Mouse (Mus musculus) embryonic stem cell, embryonic (primary cell): ENCODE results near the gene Susd1.

Source experiments
- CTCF ChIA-PET, 4 experiments: fragments of 300-600 bp in 2 of 4; fragments of 350-600 bp in 2 of 4; sonication (Branson Sonifier 250); formaldehyde crosslinking; loops; one replicate each; lab custom pipeline; 2022; ENCODE audit warnings: inconsistent platforms in 2 of 4; lab: Charles Lee
- POLR2A ChIA-PET, 4 experiments: fragments of 300-600 bp in 2 of 4; fragments of 350-600 bp in 2 of 4; sonication (Branson Sonifier 250); formaldehyde crosslinking; loops; one replicate each; lab custom pipeline; 2022; ENCODE audit warnings: antibody characterized with exemption in 4 of 4, inconsistent platforms in 1 of 4; lab: Charles Lee

Gene Susd1

GRCm38 (mm10) chr4:59338896-59339535, 99.4 kb downstream of the Susd1 start:
- ChIA-PET CTCF (interaction anchor here in 1 of 4 experiments (0.5 kb wide), 1 partner anchor 590 kb away, joined by 5 read pairs; no protein-coding TSS in a partner anchor), POLR2A (no interaction called here)

- ChIA-PET POLR2A (no interaction called here), CTCF (interaction anchor here in 1 of 4 experiments (0.5 kb wide), 1 partner anchor 25 kb away, joined by 4 read pairs; no protein-coding TSS in a partner anchor)
These were observed 100.9 kb downstream of the Susd1 start for GRCm38 (mm10) chr4:59337533-59337885.

GRCm38 (mm10) chr4:59336846-59337532, 101.4 kb downstream of the Susd1 start:
- POLR2A ChIA-PET, result no interaction called here
- CTCF ChIA-PET, result interaction anchor here in 2 of 4 experiments (0.5 to 1.0 kb wide), 3 partner anchors 25 to 150 kb away, joined by 4 to 8 read pairs (median 4); no protein-coding TSS in a partner anchor

GRCm38 (mm10) chr4:59336439-59336809, 102.0 kb downstream of the Susd1 start:
- ChIA-PET CTCF (interaction anchor here in 2 of 4 experiments (0.5 to 1.0 kb wide), 2 partner anchors 34 to 149 kb away, joined by 4 to 8 read pairs; no protein-coding TSS in a partner anchor), POLR2A (no interaction called here)

GRCm38 (mm10) chr4:59335616-59336438, 102.6 kb downstream of the Susd1 start:
- ChIA-PET POLR2A (interaction anchor here in 1 of 4 experiments (1.6 kb wide), 1 partner anchor 145 kb away, joined by 3 read pairs; no protein-coding TSS in a partner anchor), CTCF (interaction anchor here in 2 of 4 experiments (0.5 to 1.0 kb wide), 2 partner anchors 33 to 148 kb away, joined by 4 to 8 read pairs; no protein-coding TSS in a partner anchor)

GRCm38 (mm10) chr4:59335101-59335500, 103.3 kb downstream of the Susd1 start:
- POLR2A ChIA-PET, result interaction anchor here in 1 of 4 experiments (1.6 kb wide), 1 partner anchor 144 kb away, joined by 3 read pairs; no protein-coding TSS in a partner anchor

GRCm38 (mm10) chr4:59334236-59334635, 104.2 kb downstream of the Susd1 start:
- POLR2A ChIA-PET, result interaction anchor here in 2 of 4 experiments (0.6 to 1.6 kb wide), 4 partner anchors 12 to 246 kb away, joined by 3 to 4 read pairs (median 4); no protein-coding TSS in a partner anchor

More at GRCm38 (mm10) chr4:59335101-59335500, 103.3 kb downstream of the Susd1 start:
- CTCF ChIA-PET, result no interaction called here

GRCm38 (mm10) chr4:59333424-59333895, 105.0 kb downstream of the Susd1 start:
- POLR2A ChIA-PET, result interaction anchor here in 1 of 4 experiments (1.0 kb wide), 1 partner anchor 82 kb away, joined by 3 read pairs; no protein-coding TSS in a partner anchor
- CTCF ChIA-PET, result no interaction called here

More at GRCm38 (mm10) chr4:59334236-59334635, 104.2 kb downstream of the Susd1 start:
- CTCF ChIA-PET, result interaction anchor here in 3 of 4 experiments (0.5 to 1.1 kb wide), 5 partner anchors 21 to 916 kb away, joined by 3 to 6 read pairs (median 4); no protein-coding TSS in a partner anchor

GRCm38 (mm10) chr4:59332691-59333423, 105.6 kb downstream of the Susd1 start:
- ChIA-PET POLR2A (no interaction called here), CTCF (interaction anchor here in 1 of 4 experiments (1.6 kb wide), 1 partner anchor 8 kb away, joined by 4 read pairs; no protein-coding TSS in a partner anchor)

- ChIA-PET CTCF (interaction anchor here in 2 of 4 experiments (0.7 to 1.6 kb wide), 2 partner anchors 8 to 9 kb away, joined by 3 to 4 read pairs; no protein-coding TSS in a partner anchor), POLR2A (interaction anchor here in 1 of 4 experiments (0.6 to 1.5 kb wide), 2 partner anchors 90 to 576 kb away, joined by 4 to 6 read pairs; no protein-coding TSS in a partner anchor)
These were observed 106.3 kb downstream of the Susd1 start for GRCm38 (mm10) chr4:59332089-59332488.

GRCm38 (mm10) chr4:59331633-59332032, 106.8 kb downstream of the Susd1 start:
- ChIA-PET POLR2A (interaction anchor here in 2 of 4 experiments (0.6 to 1.5 kb wide), 3 partner anchors 9 to 576 kb away, joined by 3 to 6 read pairs (median 4); no protein-coding TSS in a partner anchor), CTCF (interaction anchor here in 3 of 4 experiments (0.6 to 1.6 kb wide), 3 partner anchors 9 to 124 kb away, joined by 3 to 11 read pairs (median 4); no protein-coding TSS in a partner anchor)

- CTCF ChIA-PET, result interaction anchor here in 3 of 4 experiments (0.6 to 1.6 kb wide), 3 partner anchors 9 to 124 kb away, joined by 3 to 11 read pairs (median 4); no protein-coding TSS in a partner anchor
- POLR2A ChIA-PET, result interaction anchor here in 2 of 4 experiments (0.7 to 1.5 kb wide), 2 partner anchors 10 to 91 kb away, joined by 3 to 6 read pairs; no protein-coding TSS in a partner anchor
These were observed 107.3 kb downstream of the Susd1 start for GRCm38 (mm10) chr4:59330961-59331604.

- POLR2A ChIA-PET, result no interaction called here
- CTCF ChIA-PET, result interaction anchor here in 1 of 4 experiments (1.2 kb wide), 1 partner anchor 240 kb away, joined by 5 read pairs; no protein-coding TSS in a partner anchor
These were observed 108.8 kb downstream of the Susd1 start for GRCm38 (mm10) chr4:59329461-59330304.

- POLR2A ChIA-PET, result no interaction called here
- CTCF ChIA-PET, result interaction anchor here in 1 of 4 experiments (1.2 to 1.3 kb wide), 2 partner anchors 12 to 241 kb away, joined by 4 to 5 read pairs; no protein-coding TSS in a partner anchor
These were observed 109.6 kb downstream of the Susd1 start for GRCm38 (mm10) chr4:59328821-59329220.

- ChIA-PET POLR2A (no interaction called here), CTCF (interaction anchor here in 2 of 4 experiments (0.6 to 1.3 kb wide), 2 partner anchors 13 to 65 kb away, joined by 3 to 4 read pairs; no protein-coding TSS in a partner anchor)
These were observed 110.4 kb downstream of the Susd1 start for GRCm38 (mm10) chr4:59327986-59328385.
